Mouse (Mus musculus) bone marrow, adult 2 months (tissue): ENCODE data around the gene Ush2a. TPM values are rescaled to one million over a fixed set of nuclear protein-coding genes. Genes with fewer than 3 reads are reported as not detected.

Experiments
- H3K27ac ChIP-seq: fragments of 200-500 bp; 2 replicates; pipeline ENCODE4 v1.5.1; 2012; ENCODE audit warnings: low read depth, mild to moderate bottlenecking, control low read depth, inconsistent platforms, low read length; ENCODE audit not compliant: control insufficient read depth, poor library complexity, insufficient read depth
- H3K4me1 ChIP-seq: fragments of 200-500 bp; 2 replicates; pipeline ENCODE4 v1.6.1; 2011; ENCODE audit warnings: low read length; ENCODE audit not compliant: control insufficient read depth, insufficient read depth
- H3K4me3 ChIP-seq: fragments of 200-500 bp; replicated peaks from 2 replicates; pipeline ENCODE3; 2011; ENCODE audit warnings: mild to moderate bottlenecking, low read depth, low read length, control low read depth; ENCODE audit not compliant: control insufficient read depth
- CTCF ChIP-seq: fragments of 200-500 bp; IDR thresholded peaks from 2 replicates; pipeline ENCODE4 v1.5.1; 2011; ENCODE audit warnings: low read length, control low read depth; ENCODE audit not compliant: control insufficient read depth, insufficient read depth
- POLR2A ChIP-seq: fragments of 200-500 bp; IDR thresholded peaks from 2 replicates; pipeline ENCODE4 v1.6.1; 2011; ENCODE audit warnings: low read depth, mild to moderate bottlenecking, control low read depth, low read length, borderline replicate concordance; ENCODE audit not compliant: control insufficient read depth
- WGBS: fragments of 180-500 bp; shearing (Covaris S2); methylation state at CpG from one replicate; pipeline ENCODE4 v1.1.7; 2018; 5-methylcytosine and 5-hydroxymethylcytosine counted together
- polyA plus RNA-seq: library from polyadenylated mRNA; stranded (reverse); fragments of >200 nt; gene quantifications from 2 replicates; pipeline ENCODE4 v1.2.4, GENCODE M21; 2011; ENCODE audit warnings: low replicate concordance; ENCODE audit not compliant: missing spikeins, insufficient read depth, insufficient read length

Ush2a gene
- polyA plus RNA-seq, 1 experiment = not detected

- H3K27ac ChIP-seq = no peak overlapping the region
- 54% methylated on average over 5 of the region's 5 CpGs for WGBS
- H3K4me1 ChIP-seq = no peaks in the 10 kb centered on the region
- TF ChIP-seq CTCF (no peak), POLR2A (no peak)
- H3K4me3 ChIP-seq = no peak overlapping the region
Measured at GRCm38 (mm10) chr1:189006267-189006666, 744.4 kb downstream of the Ush2a start.

GRCm38 (mm10) chr1:189006826-189007225 lies 745.0 kb downstream of the Ush2a start:
- 10% methylated on average over 7 of the region's 7 CpGs for WGBS
- no peak overlapping the region for H3K27ac ChIP-seq

GRCm38 (mm10) chr1:189007239-189007979 lies 745.6 kb downstream of the Ush2a start, which contains the start of gene Kctd3:
Gene Kctd3 (minus strand): TSS chr1:189007841.
- under 1% methylated on average over 74 of the region's 74 CpGs for WGBS
- Histone ChIP-seq H3K4me3 (peak within 1 kb of the TSS; percentile 77), H3K27ac (peak within 1 kb of the TSS; percentile 34; the same call in 1 of the 2 replicates), H3K4me1 (no peaks in the 10 kb centered on the region)
- TF ChIP-seq CTCF (no peak), POLR2A (peak; percentile 40; the same call in 1 of the 2 replicates)

More at GRCm38 (mm10) chr1:189006826-189007225, 745.0 kb downstream of the Ush2a start:
- Histone ChIP-seq H3K4me1 (no peaks in the 10 kb centered on the region), H3K4me3 (peak overlapping the region; percentile 77)
- TF ChIP-seq POLR2A (no peak), CTCF (no peak)

- WGBS = 46% methylated on average over 7 of the region's 7 CpGs
- H3K27ac ChIP-seq = no peak overlapping the region
- TF ChIP-seq CTCF = no peak
- TF ChIP-seq POLR2A = no peak
- H3K4me1 ChIP-seq = no peaks in the 10 kb centered on the region; the same call in 1 of the 2 replicates
- H3K4me3 ChIP-seq = peak overlapping the region; percentile 35
Measured at GRCm38 (mm10) chr1:189007980-189008324, 746.1 kb downstream of the Ush2a start.

GRCm38 (mm10) chr1:189010671-189011070 lies 748.8 kb downstream of the Ush2a start:
- no peaks in the 10 kb centered on the region; the same call in 1 of the 2 replicates for H3K4me1 ChIP-seq
- 83% methylated on average over 4 of the region's 4 CpGs for WGBS
- H3K27ac ChIP-seq = no peak overlapping the region
- TF ChIP-seq POLR2A (no peak), CTCF (no peak)
- no peak overlapping the region for H3K4me3 ChIP-seq

- H3K4me3 ChIP-seq = no peak overlapping the region
- no peak for TF ChIP-seq POLR2A
- no peak for TF ChIP-seq CTCF
- no peaks in the 10 kb centered on the region; the same call in 1 of the 2 replicates for H3K4me1 ChIP-seq
- H3K27ac ChIP-seq = no peak overlapping the region
- 12% methylated on average over 16 of the region's 16 CpGs for WGBS
Measured at GRCm38 (mm10) chr1:189012846-189013586, 751.2 kb downstream of the Ush2a start.

GRCm38 (mm10) chr1:189013587-189013921 lies 751.7 kb downstream of the Ush2a start:
- Histone ChIP-seq H3K4me1 (no peaks in the 10 kb centered on the region; the same call in 1 of the 2 replicates), H3K4me3 (no peak overlapping the region), H3K27ac (no peak overlapping the region)
- TF ChIP-seq CTCF (no peak), POLR2A (no peak)
- 20% methylated on average over 4 of the region's 4 CpGs for WGBS
